Mouse (Mus musculus) heart, adult 2 months (tissue): ENCODE data around the gene Stambp.

ENCODE experiments used
- CTCF ChIP-seq: fragments of 200-600 bp; IDR thresholded peaks from 2 replicates; pipeline ENCODE4 v1.8.1; 2022; ENCODE audit warnings: antibody characterized with exemption, mild to moderate bottlenecking, moderate library complexity
- EP300 ChIP-seq: fragments of 200-500 bp; IDR thresholded peaks from 2 replicates; pipeline ENCODE4 v1.6.1; 2011; ENCODE audit warnings: low read depth, low read length, control low read depth; ENCODE audit not compliant: insufficient read depth
- POLR2A ChIP-seq: fragments of 200-500 bp; IDR thresholded peaks from 2 replicates; pipeline ENCODE4 v1.6.1; 2011; ENCODE audit warnings: mild to moderate bottlenecking, low read depth, low read length, control low read depth; ENCODE audit not compliant: insufficient read depth

- TF ChIP-seq CTCF: no peak
- no peak for TF ChIP-seq POLR2A
- no peak for TF ChIP-seq EP300
Measured at GRCm38 (mm10) chr6:83536795-83537059, 35.8 kb downstream of the Stambp start.
